Mouse (Mus musculus) ES-CJ7 (cell line): Measurements from ENCODE around the gene Rnf128.
"Not testable (repeated sequence)": the region's sequence is repeated elsewhere in the genome, so short reads cannot be mapped to it uniquely, and the experiment has no call there.

ENCODE experiments used
- DNase-seq: peaks from one replicate; pipeline ENCODE4 v3.0.0; 2011; ENCODE audit warnings: low read depth, low spot score

Rnf128 gene

DNA sequence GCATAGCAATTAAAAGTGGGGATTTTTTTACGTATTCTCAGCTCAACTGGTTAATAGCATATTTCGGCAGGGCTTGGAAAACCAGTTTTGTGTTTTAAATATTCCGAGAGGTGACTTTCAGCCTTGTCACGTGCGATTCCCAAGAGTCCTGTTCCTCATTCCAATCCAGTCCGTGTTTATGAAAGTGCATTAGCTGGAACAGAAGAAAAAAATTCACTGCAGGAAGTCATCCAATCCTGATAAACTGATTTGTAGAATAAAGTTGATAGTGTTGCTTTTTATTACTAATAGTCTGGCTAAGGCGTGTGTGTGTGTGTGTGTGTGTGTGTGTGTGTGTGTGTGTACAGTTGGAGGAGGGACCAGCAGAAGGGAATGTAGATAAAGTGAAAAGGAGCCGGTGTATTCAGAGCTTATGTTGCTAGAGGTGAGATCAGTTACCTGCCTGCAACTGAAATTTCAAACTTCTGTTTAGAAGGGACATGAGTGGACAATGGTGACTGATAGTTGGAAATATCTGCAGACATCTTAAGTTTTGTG, at the start of gene Rnf128:
Gene Rnf128, plus strand, starts transcription at position 392 of the 537 bp plus-strand sequence.
- DNase-seq, result no peak

DNA sequence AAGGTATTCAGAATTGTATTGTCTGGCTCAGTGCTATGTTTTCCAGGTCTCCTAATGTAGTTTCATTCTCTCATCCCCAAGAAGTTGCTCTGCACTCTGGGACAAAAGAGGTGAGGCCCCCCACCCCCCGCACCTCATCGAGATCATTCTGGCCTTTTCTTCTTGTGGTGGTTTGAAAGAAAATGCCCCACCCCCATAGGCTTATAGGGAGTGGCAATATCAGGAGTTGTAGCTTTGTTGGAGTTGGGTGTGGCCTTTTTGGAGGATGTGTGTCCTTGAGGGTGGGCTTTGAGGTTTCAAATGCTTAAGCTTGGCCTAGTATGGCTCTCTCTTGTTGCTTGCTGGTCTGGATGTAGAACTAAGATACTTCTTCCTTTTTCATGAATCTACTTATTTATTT, 47.0 kb upstream of the Rnf128 start:
- DNase-seq, result peak; percentile 58

DNA sequence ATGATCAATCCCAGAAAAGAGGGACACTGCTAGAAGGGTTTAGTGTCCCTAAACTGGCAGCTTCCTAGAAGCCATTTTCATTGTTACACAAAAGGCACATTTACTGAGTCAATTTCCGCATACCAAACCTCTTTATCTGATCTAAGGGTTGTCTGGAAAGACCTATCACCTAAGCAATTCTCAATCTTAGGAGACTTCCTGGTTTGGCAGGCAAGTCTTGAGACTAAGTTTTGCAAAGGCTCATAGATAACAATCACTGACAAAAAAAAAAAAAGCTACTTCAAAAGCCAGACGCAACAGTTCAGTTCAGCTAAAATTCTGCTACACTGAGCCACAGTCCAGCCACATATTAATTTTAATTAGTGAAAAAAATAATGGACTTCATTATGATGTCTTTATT, 43.9 kb upstream of the Rnf128 start:
- no peak for DNase-seq

GRCm38 (mm10) chrX:139524303-139525091, 38.6 kb upstream of the Rnf128 start:
- no peak for DNase-seq

- DNase-seq, result no peak
These were observed 37.4 kb upstream of the Rnf128 start for GRCm38 (mm10) chrX:139525724-139526123.

DNA sequence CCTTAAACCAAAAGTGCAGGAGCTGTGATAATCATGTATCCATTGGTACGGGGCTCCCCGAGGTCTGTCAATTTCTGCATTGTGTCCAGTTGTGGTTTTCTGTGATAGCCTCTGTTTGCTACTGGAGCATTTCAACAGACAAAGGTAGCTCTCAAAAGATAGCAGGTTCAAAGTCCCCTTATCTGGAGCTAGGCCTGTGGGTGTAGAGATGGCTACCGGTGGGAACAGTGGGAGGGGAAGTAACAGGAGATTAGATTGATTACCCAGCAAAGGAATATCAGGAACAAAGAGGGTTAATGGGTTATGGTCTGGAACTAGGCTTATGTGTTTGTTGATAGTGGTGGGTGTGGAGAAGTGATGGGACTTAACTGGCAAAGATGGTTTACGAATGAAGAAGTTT, 36.1 kb upstream of the Rnf128 start:
- DNase-seq, result no peak

DNA sequence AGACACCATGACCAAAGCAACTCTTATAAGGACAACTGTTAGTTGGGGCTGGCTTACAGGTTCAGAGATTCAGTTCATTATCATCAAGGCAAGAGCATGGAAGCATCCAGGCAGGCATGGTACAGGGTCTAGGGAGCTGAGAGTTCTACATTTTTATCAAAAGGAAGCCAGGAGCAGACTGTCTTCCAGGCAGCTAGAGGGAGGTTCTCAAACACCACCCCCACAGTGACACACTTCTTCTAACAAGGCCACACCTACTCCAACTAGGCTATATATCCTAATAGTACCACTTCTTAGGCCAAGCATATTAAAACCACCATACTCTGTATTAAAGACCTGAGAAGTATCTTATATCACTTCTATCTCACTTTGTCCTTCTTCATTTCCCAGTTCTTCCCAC, 33.4 kb upstream of the Rnf128 start:
- DNase-seq, result no peak

DNA sequence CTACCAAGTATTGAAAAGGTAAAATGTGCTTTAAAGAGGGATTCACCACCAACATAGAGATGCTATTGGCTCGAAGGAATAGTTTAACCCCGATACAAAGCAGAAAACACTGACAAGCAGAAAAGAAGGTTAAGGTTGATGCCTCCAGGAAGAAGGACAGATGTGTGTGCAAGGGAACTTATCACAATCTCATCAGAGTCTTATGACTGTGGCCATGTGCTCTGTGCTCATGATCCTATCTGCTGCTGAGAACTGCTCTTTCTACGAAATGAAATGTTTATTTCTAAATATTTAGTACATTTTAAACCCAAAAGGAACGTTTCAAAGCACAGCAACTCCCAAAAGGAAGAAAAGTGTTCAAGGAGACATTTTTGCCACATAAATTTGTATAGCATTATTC, 30.8 kb upstream of the Rnf128 start:
- no peak for DNase-seq

GRCm38 (mm10) chrX:139537641-139538397, 25.3 kb upstream of the Rnf128 start:
- no peak for DNase-seq

- no peak for DNase-seq
These were observed 19.4 kb upstream of the Rnf128 start for GRCm38 (mm10) chrX:139543726-139544125.

DNA sequence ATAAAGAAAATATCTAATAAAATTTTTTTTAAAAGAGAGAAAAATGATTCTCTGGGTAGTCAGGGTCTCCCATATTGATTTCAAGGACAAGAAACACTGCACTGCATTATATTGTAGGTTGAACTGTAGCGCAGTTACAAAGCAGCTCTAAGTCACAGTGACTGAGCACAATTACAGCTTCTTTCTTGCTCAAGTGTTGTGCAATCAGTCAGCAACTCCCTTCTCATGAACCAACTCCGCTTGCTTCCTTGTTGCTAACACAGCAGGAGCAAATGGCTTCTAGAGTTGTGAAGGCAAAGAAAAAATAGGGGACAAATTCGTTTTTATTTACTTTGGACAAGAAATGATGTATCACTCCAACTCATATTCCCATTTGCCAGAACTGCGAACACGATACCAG, 12.7 kb upstream of the Rnf128 start:
- DNase-seq, result no peak

DNA sequence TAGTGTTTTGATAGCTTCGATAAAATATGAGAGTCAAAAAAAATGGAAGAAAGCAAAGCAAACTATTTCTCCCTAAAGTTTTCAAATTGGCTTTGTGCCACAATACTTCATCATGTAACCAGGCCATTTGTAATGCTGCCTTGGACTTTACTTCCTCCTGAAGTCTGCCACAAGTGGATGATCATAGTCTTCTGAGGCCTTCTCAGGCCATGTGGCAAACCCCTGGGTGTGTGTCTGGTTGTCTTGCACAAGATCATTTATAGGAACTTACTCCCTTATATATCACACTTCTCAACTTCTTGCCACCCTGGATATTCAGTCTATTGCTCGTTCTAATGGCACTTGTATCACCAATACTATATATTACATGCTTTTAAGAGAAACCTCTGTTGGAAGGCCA, 11.0 kb upstream of the Rnf128 start:
- DNase-seq, result no peak

GRCm38 (mm10) chrX:139562255-139562924, 726 bp upstream of the Rnf128 start:
- DNase-seq, result no peak

GRCm38 (mm10) chrX:139570054-139570453, 6.9 kb downstream of the Rnf128 start:
- no peak for DNase-seq

- no peak for DNase-seq
These were observed 15.6 kb downstream of the Rnf128 start for GRCm38 (mm10) chrX:139578649-139579278.

DNA sequence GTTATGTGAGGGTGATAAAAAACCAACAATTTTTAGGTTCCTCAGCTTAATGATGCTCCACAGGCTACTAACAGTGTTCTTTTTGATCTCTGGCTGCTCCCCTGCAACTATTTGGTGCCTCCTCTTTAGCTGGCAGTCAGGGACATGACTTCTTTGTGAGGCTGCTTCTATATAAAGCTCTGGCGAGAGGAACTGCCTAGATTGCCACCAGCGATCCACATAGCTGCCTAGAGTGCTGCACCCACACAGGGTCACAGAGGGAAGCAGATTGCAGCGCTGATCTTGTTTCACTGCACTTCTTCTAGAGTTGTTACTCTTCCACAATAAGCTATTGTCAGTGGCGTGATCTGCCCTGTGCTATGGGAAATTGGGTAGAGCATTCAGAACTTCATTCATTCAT, 20.5 kb downstream of the Rnf128 start:
- no peak for DNase-seq

DNA sequence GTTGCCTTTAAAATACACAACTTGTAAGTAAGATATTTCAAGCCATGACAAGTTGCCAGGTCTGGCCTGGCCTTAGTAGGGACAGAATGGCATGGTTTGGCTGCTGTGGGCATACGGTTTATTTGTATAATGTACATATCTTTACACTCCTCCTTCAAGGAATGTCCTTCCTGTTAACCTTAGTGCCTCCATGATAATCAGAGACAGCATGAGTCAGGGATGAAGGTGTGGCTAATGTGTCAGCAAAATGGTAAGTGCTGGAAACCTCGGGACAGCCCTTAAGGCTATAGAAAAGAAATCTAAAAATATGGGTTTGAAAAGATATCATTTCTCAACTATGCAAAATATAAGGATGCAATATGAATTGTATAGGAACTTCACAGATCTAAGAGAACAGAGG, 23.6 kb downstream of the Rnf128 start:
- DNase-seq, result not testable (repeated sequence)

DNA sequence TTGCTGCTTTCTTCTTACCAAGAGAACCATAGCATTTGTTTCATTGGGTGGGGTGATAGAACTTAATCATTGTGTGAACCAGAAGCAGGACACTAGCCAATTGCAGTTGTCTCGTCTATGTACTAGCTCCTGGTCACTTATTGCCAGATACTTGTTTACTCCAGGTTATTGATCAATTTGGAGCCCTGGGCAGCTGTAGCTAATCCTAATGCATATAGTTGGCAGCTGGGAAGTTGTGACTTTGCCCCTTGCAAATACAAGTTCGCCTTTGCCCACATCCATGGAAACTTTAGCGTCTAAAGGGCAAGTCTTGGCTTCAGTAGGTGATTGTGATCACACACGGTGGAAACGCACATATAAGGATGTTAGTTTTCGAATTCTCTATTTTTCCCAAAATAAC, 33.3 kb downstream of the Rnf128 start:
- DNase-seq, result no peak

DNA sequence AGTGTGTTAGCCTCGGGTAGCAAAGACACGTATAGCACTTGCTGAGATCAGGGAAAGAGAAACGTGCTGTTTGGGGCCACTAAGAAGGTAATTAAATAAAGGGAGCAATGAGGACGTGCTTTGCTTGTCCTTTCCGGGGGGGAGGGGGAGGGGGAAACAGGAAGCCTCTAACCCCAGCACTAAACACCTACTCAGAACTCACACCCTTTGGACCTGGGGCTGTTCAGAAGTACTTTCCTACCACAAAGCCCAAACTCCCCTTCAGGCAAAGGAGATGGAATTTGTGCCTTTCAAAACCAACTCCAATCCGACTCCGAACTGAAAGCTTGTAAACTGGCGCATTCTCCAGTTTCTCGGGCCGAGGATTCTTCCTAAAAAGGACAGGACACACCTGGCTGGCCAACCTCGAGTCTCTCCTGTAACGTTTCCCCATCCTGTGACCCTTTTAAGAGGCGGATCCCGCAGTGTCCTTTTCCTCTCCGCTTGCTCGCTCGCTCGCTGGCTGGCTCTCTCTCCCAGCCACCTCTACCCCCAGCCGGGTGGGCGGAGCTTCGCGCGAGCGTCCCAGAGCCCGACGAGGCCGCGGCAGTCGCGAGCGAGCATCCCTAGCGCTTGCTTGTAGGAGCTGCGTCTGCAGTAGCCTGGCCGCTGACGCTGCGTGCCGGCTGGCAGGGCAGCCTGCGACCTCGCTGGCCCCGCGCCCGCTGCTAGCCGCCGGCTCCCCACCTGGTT, 47.1 kb downstream of the Rnf128 start:
- peak; percentile 78 for DNase-seq

DNA sequence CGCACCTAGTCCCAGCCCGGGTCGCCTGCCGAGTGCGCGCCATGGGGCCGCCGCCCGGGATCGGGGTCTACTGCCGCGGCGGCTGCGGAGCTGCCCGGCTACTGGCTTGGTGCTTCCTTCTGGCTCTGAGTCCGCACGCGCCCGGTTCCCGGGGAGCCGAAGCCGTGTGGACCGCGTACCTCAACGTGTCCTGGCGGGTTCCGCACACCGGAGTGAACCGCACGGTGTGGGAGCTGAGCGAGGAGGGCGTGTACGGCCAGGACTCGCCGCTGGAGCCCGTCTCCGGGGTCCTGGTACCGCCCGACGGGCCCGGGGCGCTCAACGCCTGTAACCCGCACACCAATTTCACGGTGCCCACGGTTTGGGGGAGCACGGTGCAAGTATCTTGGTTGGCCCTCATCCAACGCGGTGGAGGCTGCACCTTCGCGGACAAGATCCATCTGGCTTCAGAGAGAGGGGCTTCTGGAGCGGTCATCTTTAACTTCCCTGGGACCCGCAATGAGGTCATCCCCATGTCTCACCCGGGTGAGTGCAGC, 47.7 kb downstream of the Rnf128 start:
- DNase-seq, result peak; percentile 4

DNA sequence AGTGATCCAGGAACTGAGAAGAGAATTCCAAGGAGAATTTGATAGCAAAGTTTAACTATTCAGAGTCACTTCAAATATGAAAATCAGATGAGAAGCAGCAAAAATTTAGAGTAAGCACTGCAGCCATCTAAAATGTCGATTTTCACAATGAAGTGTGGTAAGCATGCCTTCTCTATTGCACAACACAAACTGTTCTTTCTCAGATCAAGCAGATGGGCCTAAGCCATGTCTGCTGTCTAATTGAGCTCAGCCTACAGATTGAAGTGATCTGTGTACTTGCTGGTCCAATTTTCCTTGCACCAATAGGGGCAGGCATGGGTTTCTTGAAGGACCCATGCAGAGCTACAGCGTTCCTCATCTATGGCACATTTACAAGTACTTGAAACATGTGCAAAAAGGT, 51.6 kb downstream of the Rnf128 start:
- no peak for DNase-seq
